ENCODE assay signal across 25 mouse cellular contexts in the genomic region with DNA sequence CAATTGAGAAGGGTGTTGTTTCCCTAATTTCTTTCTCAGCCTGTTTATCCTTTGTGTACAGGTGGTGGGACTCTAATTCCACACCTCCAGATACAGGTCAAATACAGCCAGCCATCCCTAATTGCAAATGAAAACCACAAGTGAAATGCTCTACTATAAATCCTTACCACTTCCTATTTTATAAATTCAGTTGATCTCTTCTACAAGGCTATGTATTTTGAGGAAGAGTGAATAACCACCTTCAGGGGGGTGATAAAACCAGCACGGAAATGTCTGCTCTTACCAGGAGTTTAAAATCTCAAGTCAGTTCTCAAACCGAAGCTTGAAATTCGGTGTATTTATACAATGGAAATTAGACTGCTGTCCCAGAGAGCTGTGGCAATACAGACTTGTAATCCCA. TPM values are rescaled to one million over a fixed set of nuclear protein-coding genes. Genes with fewer than 3 reads are reported as not detected.
DNase-seq lines count a peak whose midpoint lies in the region; ATAC-seq and TF ChIP-seq lines count a peak whose summit lies in the region.
"Had no signal": no experiment of that assay in that cellular context is flagged by ENCODE, and none has a peak within 500 bp of the region (broad histone marks: within the 10 kb centered on the region; RNA-seq: fewer than 3 reads in every experiment).

No protein-coding gene starts in this region.

- no peaks in the 10 kb centered on the region for H3K4me1 ChIP-seq in MEL (ENCODE audit: control insufficient read depth in 1 of 2, insufficient read depth in 2 of 2, low read length in 2 of 2)
- no peaks in the 10 kb centered on the region for H3K4me1 ChIP-seq in midbrain, embryonic 16.5 days (ENCODE audit: control insufficient read depth, insufficient read depth, low read length)
- H3K4me1 ChIP-seq: embryonic facial prominence, embryonic 10.5 days; embryonic facial prominence, embryonic 12.5 days; forebrain, embryonic 13.5 days had no signal

- no peak for TF ChIP-seq EP300 in MEL (IDR thresholded peaks at IDR 0.05; ENCODE audit: low read depth in 1 of 2, low read length in 2 of 2)

- no peak overlapping the region for H3K27ac ChIP-seq in MEL (ENCODE audit: control insufficient read depth, low read depth, low read length)
- H3K27ac ChIP-seq in midbrain, embryonic 16.5 days (ENCODE audit: low read length), result no peak overlapping the region
- H3K27ac ChIP-seq: embryonic facial prominence, embryonic 10.5 days; embryonic facial prominence, embryonic 12.5 days; forebrain, embryonic 13.5 days; forebrain, embryonic 15.5 days had no signal

- no peak for TF ChIP-seq POLR2A in MEL (IDR thresholded peaks at IDR 0.05; ENCODE audit: control insufficient read depth in 1 of 2, insufficient read depth in 1 of 2, low read depth in 1 of 2, low read length in 2 of 2, poor library complexity in 1 of 2)

- H3K36me3 ChIP-seq in MEL (ENCODE audit: control insufficient read depth in 1 of 2, insufficient read depth in 2 of 2, low read length in 2 of 2), result no peaks in the 10 kb centered on the region
- H3K36me3 ChIP-seq in midbrain, embryonic 16.5 days (ENCODE audit: control insufficient read depth, insufficient read depth, low read length), result no peaks in the 10 kb centered on the region
- H3K36me3 ChIP-seq: embryonic facial prominence, embryonic 10.5 days; embryonic facial prominence, embryonic 12.5 days; forebrain, embryonic 15.5 days; G1E had no signal

- peak; percentile 90 for ATAC-seq in common myeloid progenitor, adult 5-6 weeks (replicated peaks; ENCODE audit: low read depth, poor library complexity, severe bottlenecking)
- ATAC-seq in hematopoietic stem cell, adult 5-6 weeks (replicated peaks in 1 of 2; ENCODE audit: insufficient read depth in 1 of 2, low FRiP score in 2 of 2, low TSS enrichment in 1 of 2, low read depth in 1 of 2, poor library complexity in 2 of 2, severe bottlenecking in 2 of 2), result peak; percentile 85 to 95
- ATAC-seq in megakaryocyte progenitor cell, adult 5-6 weeks (replicated peaks; ENCODE audit: poor library complexity), result peak; percentile 87
- ATAC-seq in midbrain, embryonic 16.5 days, result no peak
- ATAC-seq: forebrain, embryonic 13.5 days; forebrain, embryonic 15.5 days; forebrain, postnatal 0 days; Patski had no signal

- H3K4me2 ChIP-seq in midbrain, embryonic 16.5 days (ENCODE audit: low read length), result no peak overlapping the region
- H3K4me2 ChIP-seq: embryonic facial prominence, embryonic 12.5 days; forebrain, embryonic 13.5 days; forebrain, embryonic 15.5 days had no signal

- no peaks in the 10 kb centered on the region for H3K79me2 ChIP-seq in MEL (ENCODE audit: control insufficient read depth, insufficient read depth, low read length, poor library complexity)

- H3K9me3 ChIP-seq in MEL (replicated peaks; ENCODE audit: insufficient read depth, low read length), result no peaks in the 10 kb centered on the region
- H3K9me3 ChIP-seq in midbrain, embryonic 16.5 days (replicated peaks; ENCODE audit: control insufficient read depth, low read length, poor library complexity, severe bottlenecking), result no peaks in the 10 kb centered on the region
- H3K9me3 ChIP-seq: embryonic facial prominence, embryonic 10.5 days; embryonic facial prominence, embryonic 12.5 days; forebrain, embryonic 13.5 days; forebrain, embryonic 15.5 days; G1E had no signal

- peaks cover 8 to 9% of the 10 kb centered on the region in 2 experiments for H3K27me3 ChIP-seq in MEL (ENCODE audit: control insufficient read depth in 1 of 2, insufficient read depth in 2 of 2, low read length in 2 of 2)
- H3K27me3 ChIP-seq in midbrain, embryonic 16.5 days (ENCODE audit: control insufficient read depth, insufficient read depth, low read depth, low read length), result no peaks in the 10 kb centered on the region
- H3K27me3 ChIP-seq: embryonic facial prominence, embryonic 12.5 days; forebrain, embryonic 13.5 days; forebrain, embryonic 15.5 days had no signal

- no peak for TF ChIP-seq RAD21 in MEL (IDR thresholded peaks at IDR 0.05; ENCODE audit: low read depth, low read length)

- DNase-seq in MEL (ENCODE audit: low read depth, low spot score), result peak; percentile 26
- DNase-seq in neural tube, embryonic 10.5 days (ENCODE audit: extremely low spot score, low spot score), result no peak
- no peak for DNase-seq in urinary bladder, postnatal 14 days (ENCODE audit: low spot score)
- DNase-seq in spleen, postnatal 4 days (ENCODE audit: low spot score in 2 of 2), result no peak
- DNase-seq: adrenal gland, adult 2 months; adrenal gland, postnatal 10 days; adrenal gland, postnatal 25 days; B cell, adult 2 months; cerebellum, adult 11 months; cerebellum, adult 18-20 months; cerebellum, adult 8-10 months; cerebellum, adult 9-11 months; cerebellum, postnatal 14 days; cerebellum, postnatal 36 days; forebrain, postnatal 0 days had no signal

- H3K4me3 ChIP-seq in MEL (ENCODE audit: control insufficient read depth in 1 of 2, insufficient read depth in 1 of 2, low read depth in 2 of 2, low read length in 2 of 2), result no peak overlapping the region
- H3K4me3 ChIP-seq in midbrain, embryonic 16.5 days (ENCODE audit: low read depth, low read length), result no peak overlapping the region
- H3K4me3 ChIP-seq: embryonic facial prominence, embryonic 10.5 days; embryonic facial prominence, embryonic 12.5 days; forebrain, embryonic 13.5 days; forebrain, embryonic 15.5 days had no signal

- no peak for TF ChIP-seq CTCF in MEL (IDR thresholded peaks at IDR 0.05 in 2 of 3, conservative IDR thresholded peaks at IDR 0.05 in 1 of 3; ENCODE audit: control insufficient read depth in 1 of 3, insufficient read depth in 1 of 3, low read depth in 2 of 3, low read length in 3 of 3, poor library complexity in 1 of 3, severe bottlenecking in 1 of 3)

- H3K9ac ChIP-seq in MEL (ENCODE audit: control insufficient read depth, low read depth, low read length, poor library complexity, severe bottlenecking), result no peak overlapping the region
- no peak overlapping the region for H3K9ac ChIP-seq in midbrain, embryonic 16.5 days (ENCODE audit: low read depth, low read length)
- H3K9ac ChIP-seq: embryonic facial prominence, embryonic 12.5 days; forebrain, embryonic 13.5 days; forebrain, embryonic 15.5 days; forebrain, postnatal 0 days had no signal

- WGBS in midbrain, embryonic 16.5 days, result 74% methylated on average over 3 of the region's 3 CpGs

TF ChIP-seq in MEL, 35 proteins besides CTCF, POLR2A, EP300 and RAD21:
- TF ChIP-seq JUND (IDR thresholded peaks at IDR 0.05; ENCODE audit: low read depth, low read length) (no peak), MYB (IDR thresholded peaks at IDR 0.05; ENCODE audit: low read depth, low read length) (no peak), MEF2A (IDR thresholded peaks at IDR 0.05; ENCODE audit: extremely low read depth, insufficient replicate concordance, low read depth, low read length, poor library complexity, severe bottlenecking) (no peak), MAFK (IDR thresholded peaks at IDR 0.05; ENCODE audit: borderline replicate concordance, low read depth, low read length) (no peak), BHLHE40 (IDR thresholded peaks at IDR 0.05; ENCODE audit: borderline replicate concordance, low read depth, low read length) (no peak), TCF12 (IDR thresholded peaks at IDR 0.05; ENCODE audit: low read depth, low read length) (no peak), USF1 (IDR thresholded peaks at IDR 0.05; ENCODE audit: low read depth, low read length) (no peak), MYC (IDR thresholded peaks at IDR 0.05; ENCODE audit: low read depth, low read length) (no peak), MAX (IDR thresholded peaks at IDR 0.05; ENCODE audit: low read length) (no peak), SMC3 (IDR thresholded peaks at IDR 0.05; ENCODE audit: low read depth, low read length) (no peak)

RNA-seq across cellular contexts. Expression of a gene that starts 8.9 kb away (rescaled TPM):
- 1.6 and 1.7 TPM in 2 replicates for total RNA-seq in MEL (2012; rRNA removed)
- 1 to 10 TPM in 1 of 2 experiments, not detected in 1; 2.1 TPM for polyA plus RNA-seq in MEL (2012; ENCODE audit: insufficient read depth in 1 of 2, insufficient read length in 2 of 2, low read depth in 1 of 2, low replicate concordance in 2 of 2, missing spikeins in 1 of 2)
- total RNA-seq in common myeloid progenitor, adult 5-6 weeks (2017), result 3.7 and 4.0 TPM in 2 replicates
- 3.7 and 5.1 TPM in 2 replicates for total RNA-seq in hematopoietic stem cell, adult 5-6 weeks (2017)
- total RNA-seq in megakaryocyte progenitor cell, adult 5-6 weeks (2015), result 7.2 and 8.7 TPM in 2 replicates
- 2.5 and 2.6 TPM in 2 replicates for total RNA-seq in megakaryocyte progenitor cell, adult 5-6 weeks (2017)
- polyA plus RNA-seq in midbrain, embryonic 16.5 days (2015; fragmentation: Nextera tagmentation; extraction: Ambion mirVana), result 6.2 and 6.4 TPM in 2 replicates
